Mouse (Mus musculus) testis, adult 2 months (tissue): Measurements from ENCODE around the gene Oas1c.

Source experiments
- CTCF ChIP-seq: fragments of 200-500 bp; IDR thresholded peaks from 2 replicates; pipeline ENCODE4 v1.5.1; 2012; ENCODE audit warnings: low read depth, mild to moderate bottlenecking, inconsistent platforms, low read length, moderate library complexity; ENCODE audit not compliant: control insufficient read depth, insufficient read depth, insufficient replicate concordance
- POLR2A ChIP-seq: fragments of 200-500 bp; IDR thresholded peaks from 2 replicates; pipeline ENCODE4 v1.6.1; 2012; ENCODE audit warnings: low read depth, mild to moderate bottlenecking, inconsistent platforms, low read length, moderate library complexity; ENCODE audit not compliant: control insufficient read depth

- TF ChIP-seq CTCF (no peak), POLR2A (no peak)
These were observed 48.8 kb upstream of the Oas1c start, which contains the start of gene Oas1h for GRCm38 (mm10) chr5:120861121-120861520.
